Mouse (Mus musculus): Measurements from ENCODE around the gene Usp2. TPM values are rescaled to one million over a fixed set of nuclear protein-coding genes. Genes with fewer than 3 reads are reported as not detected.

The Usp2 gene
- polyA plus RNA-seq, 1 experiment from 2014 or later, result 12.2 TPM

- no peaks in the 10 kb centered on the region for H3K9me3 ChIP-seq
- peak overlapping the region; percentile 81 for H3K27ac ChIP-seq
- 14% methylated on average over 11 of the region's 11 CpGs for WGBS
- no peaks in the 10 kb centered on the region for H3K36me3 ChIP-seq
- H3K4me1 ChIP-seq (replicated peaks), result peaks cover 59% of the 10 kb centered on the region
- no peak overlapping the region for H3K4me3 ChIP-seq
- H3K9ac ChIP-seq, result no peak overlapping the region
- H3K27me3 ChIP-seq, result no peaks in the 10 kb centered on the region
- peak; percentile 66 for ATAC-seq (ENCODE audit: low FRiP score)
- H3K4me2 ChIP-seq, result peak overlapping the region; percentile 35
Observed at GRCm38 (mm10) chr9:44071914-44072598, 5.2 kb downstream of the Usp2 start.

- WGBS, result 7% methylated on average over 4 of the region's 4 CpGs
- peaks cover 58% of the 10 kb centered on the region for H3K4me1 ChIP-seq (replicated peaks)
- H3K27me3 ChIP-seq, result no peaks in the 10 kb centered on the region
- peak; percentile 57; the same call in 1 of the 2 replicates for ATAC-seq (ENCODE audit: low FRiP score)
- no peaks in the 10 kb centered on the region for H3K36me3 ChIP-seq
- H3K9me3 ChIP-seq, result no peaks in the 10 kb centered on the region
- H3K9ac ChIP-seq, result no peak overlapping the region
- peak overlapping the region; percentile 35 for H3K4me2 ChIP-seq
- H3K27ac ChIP-seq, result peak overlapping the region; percentile 81
- H3K4me3 ChIP-seq, result no peak overlapping the region
Observed at GRCm38 (mm10) chr9:44072599-44072915, 5.7 kb downstream of the Usp2 start.

GRCm38 (mm10) chr9:44073115-44073514 lies 6.3 kb downstream of the Usp2 start:
- H3K9ac ChIP-seq, result peak overlapping the region; percentile 3; the same call in 1 of the 2 replicates
- peak overlapping the region; percentile 35 for H3K4me2 ChIP-seq
- ATAC-seq (ENCODE audit: low FRiP score), result no peak
- H3K27me3 ChIP-seq, result no peaks in the 10 kb centered on the region
- H3K36me3 ChIP-seq, result no peaks in the 10 kb centered on the region
- no peaks in the 10 kb centered on the region for H3K9me3 ChIP-seq
- peak overlapping the region; percentile 63 for H3K27ac ChIP-seq
- no peak overlapping the region for H3K4me3 ChIP-seq
- 38% methylated on average over 5 of the region's 5 CpGs for WGBS
- H3K4me1 ChIP-seq (replicated peaks), result peaks cover 59% of the 10 kb centered on the region

GRCm38 (mm10) chr9:44074395-44075275 lies 7.8 kb downstream of the Usp2 start:
- H3K4me3 ChIP-seq, result no peak overlapping the region
- no peak for ATAC-seq (ENCODE audit: low FRiP score)
- 62% methylated on average over 9 of the region's 9 CpGs for WGBS
- no peak overlapping the region for H3K9ac ChIP-seq
- peaks cover 69% of the 10 kb centered on the region for H3K4me1 ChIP-seq (replicated peaks)
- H3K27me3 ChIP-seq, result no peaks in the 10 kb centered on the region
- H3K9me3 ChIP-seq, result no peaks in the 10 kb centered on the region
- H3K36me3 ChIP-seq, result no peaks in the 10 kb centered on the region
- H3K27ac ChIP-seq, result no peak overlapping the region
- no peak overlapping the region for H3K4me2 ChIP-seq

GRCm38 (mm10) chr9:44075276-44075995 lies 8.6 kb downstream of the Usp2 start:
- Histone ChIP-seq H3K4me2 (no peak overlapping the region), H3K36me3 (no peaks in the 10 kb centered on the region), H3K27me3 (no peaks in the 10 kb centered on the region), H3K4me3 (no peak overlapping the region), H3K9ac (no peak overlapping the region), H3K4me1 (replicated peaks) (peaks cover 65% of the 10 kb centered on the region), H3K27ac (no peak overlapping the region), H3K9me3 (no peaks in the 10 kb centered on the region)
- 71% methylated on average over 24 of the region's 24 CpGs for WGBS
- no peak for ATAC-seq (ENCODE audit: low FRiP score)

GRCm38 (mm10) chr9:44075996-44076763 lies 9.4 kb downstream of the Usp2 start:
- ATAC-seq (ENCODE audit: low FRiP score), result no peak
- H3K4me3 ChIP-seq, result no peak overlapping the region
- WGBS, result 64% methylated on average over 16 of the region's 16 CpGs
- H3K36me3 ChIP-seq, result no peaks in the 10 kb centered on the region
- no peaks in the 10 kb centered on the region for H3K9me3 ChIP-seq
- H3K4me2 ChIP-seq, result no peak overlapping the region
- H3K27ac ChIP-seq, result no peak overlapping the region
- H3K27me3 ChIP-seq, result no peaks in the 10 kb centered on the region
- H3K4me1 ChIP-seq (replicated peaks), result peaks cover 58% of the 10 kb centered on the region
- no peak overlapping the region for H3K9ac ChIP-seq

- WGBS, result 8% methylated on average over 5 of the region's 5 CpGs
- Histone ChIP-seq H3K27me3 (no peaks in the 10 kb centered on the region), H3K9ac (no peak overlapping the region), H3K9me3 (no peaks in the 10 kb centered on the region), H3K36me3 (no peaks in the 10 kb centered on the region), H3K4me1 (replicated peaks) (peaks cover 54% of the 10 kb centered on the region), H3K4me2 (no peak overlapping the region), H3K27ac (no peak overlapping the region), H3K4me3 (no peak overlapping the region)
- ATAC-seq (ENCODE audit: low FRiP score), result no peak
Observed at GRCm38 (mm10) chr9:44076764-44077120, 9.9 kb downstream of the Usp2 start.

- no peak for ATAC-seq (ENCODE audit: low FRiP score)
- Histone ChIP-seq H3K9ac (no peak overlapping the region), H3K27me3 (0 out of 2 replicates have a peak, but pooled peaks cover 3% of the 10 kb centered on the region), H3K27ac (no peak overlapping the region), H3K4me2 (no peak overlapping the region), H3K4me3 (no peak overlapping the region), H3K9me3 (no peaks in the 10 kb centered on the region), H3K4me1 (replicated peaks) (peaks cover 48% of the 10 kb centered on the region), H3K36me3 (no peaks in the 10 kb centered on the region)
- 86% methylated on average over 11 of the region's 11 CpGs for WGBS
Observed at GRCm38 (mm10) chr9:44077266-44077910, 10.6 kb downstream of the Usp2 start.

GRCm38 (mm10) chr9:44078136-44078797 lies 11.4 kb downstream of the Usp2 start:
- 86% methylated on average over 10 of the region's 10 CpGs for WGBS
- H3K9me3 ChIP-seq, result no peaks in the 10 kb centered on the region
- no peak overlapping the region for H3K4me2 ChIP-seq

GRCm38 (mm10) chr9:44078955-44079756 lies 12.3 kb downstream of the Usp2 start:
- ATAC-seq (ENCODE audit: low FRiP score), result peak; percentile 66; the same call in 1 of the 2 replicates
- no peak overlapping the region for H3K4me2 ChIP-seq
- H3K27me3 ChIP-seq, result peaks cover 20% of the 10 kb centered on the region
- no peaks in the 10 kb centered on the region for H3K36me3 ChIP-seq
- H3K9ac ChIP-seq, result 0 out of 2 replicates have a peak overlapping the region, but pooled peaks have one; percentile 35
- no peak overlapping the region for H3K4me3 ChIP-seq
- 54% methylated on average over 13 of the region's 16 CpGs for WGBS
- peaks cover 45% of the 10 kb centered on the region for H3K4me1 ChIP-seq (replicated peaks)
- H3K9me3 ChIP-seq, result no peaks in the 10 kb centered on the region
- no peak overlapping the region for H3K27ac ChIP-seq

More at GRCm38 (mm10) chr9:44078136-44078797, 11.4 kb downstream of the Usp2 start:
- peaks cover 40% of the 10 kb centered on the region for H3K4me1 ChIP-seq (replicated peaks)
- no peaks in the 10 kb centered on the region for H3K36me3 ChIP-seq
- H3K27me3 ChIP-seq, result peaks cover 11% of the 10 kb centered on the region
- H3K27ac ChIP-seq, result no peak overlapping the region
- 0 out of 2 replicates have a peak overlapping the region, but pooled peaks have one; percentile 35 for H3K9ac ChIP-seq
- no peak for ATAC-seq (ENCODE audit: low FRiP score)
- H3K4me3 ChIP-seq, result no peak overlapping the region
